Mouse (Mus musculus) stomach, embryonic 16.5 days (tissue): ENCODE results near the gene Olfr1218. TPM values are rescaled to one million over a fixed set of nuclear protein-coding genes. Genes with fewer than 3 reads are reported as not detected.

ENCODE experiments used
- polyA plus RNA-seq: library from polyadenylated mRNA; unstranded; fragments of >200 nt; fragmentation: Nextera tagmentation; extraction: Ambion mirVana; gene quantifications from 2 replicates; pipeline ENCODE4 v1.2.1, GENCODE M21; 2015

Olfr1218 gene
- polyA plus RNA-seq, 1 experiment from 2014 or later = not detected

Other genes starting within 250 kb of the Olfr1218 start
- not detected in 2 replicates for gene Olfr1202, start 246.7 kb downstream of the Olfr1218 start, polyA plus RNA-seq
- not detected in 2 replicates for gene Olfr1205, start 231.4 kb downstream of the Olfr1218 start, polyA plus RNA-seq
- not detected in 2 replicates for gene Olfr1204, start 211.9 kb downstream of the Olfr1218 start, polyA plus RNA-seq
- not detected in 2 replicates for gene Olfr1206, start 198.0 kb downstream of the Olfr1218 start, polyA plus RNA-seq
- gene Olfr1208, start 158.9 kb downstream of the Olfr1218 start, polyA plus RNA-seq = not detected in 2 replicates
- gene Olfr1209, start 146.0 kb downstream of the Olfr1218 start, polyA plus RNA-seq = not detected in 2 replicates
- gene Olfr1211, start 123.1 kb downstream of the Olfr1218 start, polyA plus RNA-seq = not detected in 2 replicates
- gene Olfr1212, start 107.2 kb downstream of the Olfr1218 start, polyA plus RNA-seq = not detected in 2 replicates
- gene Gm13762, start 80.9 kb downstream of the Olfr1218 start, polyA plus RNA-seq = not detected in 2 replicates
- not detected in 2 replicates for gene Olfr1214, start 68.5 kb downstream of the Olfr1218 start, polyA plus RNA-seq
- not detected in 2 replicates for gene Olfr1215, start 54.2 kb downstream of the Olfr1218 start, polyA plus RNA-seq
- not detected in 2 replicates for gene Olfr1216, start 42.8 kb downstream of the Olfr1218 start, polyA plus RNA-seq
- not detected in 2 replicates for gene Olfr1217, start 29.1 kb downstream of the Olfr1218 start, polyA plus RNA-seq
- gene Olfr1219, start 22.3 kb upstream of the Olfr1218 start, polyA plus RNA-seq = not detected in 2 replicates
- not detected in 2 replicates for gene Olfr1220, start 45.6 kb upstream of the Olfr1218 start, polyA plus RNA-seq
- gene Olfr1221, start 56.1 kb upstream of the Olfr1218 start, polyA plus RNA-seq = not detected in 2 replicates
- gene Olfr1222, start 71.9 kb upstream of the Olfr1218 start, polyA plus RNA-seq = not detected in 2 replicates
- not detected in 2 replicates for gene Olfr1223, start 90.4 kb upstream of the Olfr1218 start, polyA plus RNA-seq
- not detected in 2 replicates for gene Olfr1224-ps1, start 102.9 kb upstream of the Olfr1218 start, polyA plus RNA-seq
- not detected in 2 replicates for gene Olfr1225, start 113.5 kb upstream of the Olfr1218 start, polyA plus RNA-seq
- not detected in 2 replicates for gene Olfr1226, start 138.9 kb upstream of the Olfr1218 start, polyA plus RNA-seq
- not detected in 2 replicates for gene Olfr1228, start 192.9 kb upstream of the Olfr1218 start, polyA plus RNA-seq
- not detected in 2 replicates for gene Olfr1229, start 226.8 kb upstream of the Olfr1218 start, polyA plus RNA-seq
- gene Olfr1230, start 236.1 kb upstream of the Olfr1218 start, polyA plus RNA-seq = not detected in 2 replicates
- not detected in 2 replicates for gene Olfr1231, start 245.9 kb upstream of the Olfr1218 start, polyA plus RNA-seq